Mouse (Mus musculus) kidney, adult 2 months (tissue): Measurements from ENCODE around the gene Tet3.

Experiments
- CTCF ChIP-seq: fragments of 200-500 bp; conservative IDR thresholded peaks from 2 replicates; pipeline ENCODE4 v1.5.1; 2011; ENCODE audit warnings: low read depth, mild to moderate bottlenecking, control low read depth, low read length, moderate library complexity, mixed read lengths; ENCODE audit not compliant: insufficient read depth, insufficient read length
- POLR2A ChIP-seq: fragments of 200-500 bp; IDR thresholded peaks from one replicate; pipeline ENCODE4 v1.6.1; 2011; ENCODE audit warnings: low read depth, low read length, control low read depth

DNA sequence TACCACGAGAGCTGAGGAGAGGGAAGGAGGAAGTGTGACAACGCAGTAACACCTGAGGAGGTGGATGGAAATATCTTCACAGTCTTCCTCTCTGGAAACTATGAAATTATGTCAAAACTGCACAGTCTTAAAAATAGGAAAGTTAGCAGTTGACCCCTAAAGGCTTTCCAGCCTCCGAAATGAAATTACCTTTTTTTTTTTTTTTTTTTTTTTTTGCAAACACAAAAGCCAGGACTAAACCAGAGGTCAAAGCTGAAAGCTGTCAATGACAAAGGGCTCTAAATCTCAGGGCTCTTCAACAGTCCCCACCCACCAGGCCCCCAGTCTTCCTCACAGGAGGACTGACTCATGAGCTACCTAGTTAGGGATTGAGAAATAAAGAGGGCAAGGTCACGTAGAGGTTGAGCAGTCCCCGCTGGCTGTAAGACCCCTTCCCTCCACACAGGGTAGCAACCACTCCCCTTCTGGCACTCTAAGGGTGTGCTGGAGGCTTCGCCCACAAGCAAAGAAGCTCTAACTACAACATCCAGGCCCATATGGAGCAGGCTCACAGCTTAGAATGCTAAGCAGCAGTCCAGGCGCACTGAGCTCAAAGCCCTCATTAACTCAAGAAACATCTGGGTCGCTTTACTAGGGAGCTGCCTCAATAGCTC lies 35.4 kb downstream of the Tet3 start:
- TF ChIP-seq CTCF (no peak), POLR2A (no peak)
